Mouse (Mus musculus): ENCODE measurements around the gene Pcp2.
A peak's percentile ranks its signal among the peaks of the same experiment; 100 is the strongest.

Pcp2 gene

GRCm38 (mm10) chr8:3625445-3625844, at the start of gene Pcp2:
Gene Pcp2 (minus strand): TSS chr8:3625545.
- no peak for DNase-seq (ENCODE audit: low spot score)

GRCm38 (mm10) chr8:3674671-3675070, 49.3 kb upstream of the Pcp2 start:
- DNase-seq (ENCODE audit: low spot score), result no peak

GRCm38 (mm10) chr8:3671980-3672491, 46.7 kb upstream of the Pcp2 start, which contains the start of gene Fcor:
Gene Fcor (minus strand): TSS chr8:3672362.
- peak; percentile 46 for DNase-seq (ENCODE audit: low spot score)

- DNase-seq (ENCODE audit: low spot score), result no peak
These were observed 45.0 kb upstream of the Pcp2 start for GRCm38 (mm10) chr8:3670388-3670787.

- DNase-seq (ENCODE audit: low spot score), result no peak
These were observed 40.2 kb upstream of the Pcp2 start, which contains the start of gene Mcemp1 for GRCm38 (mm10) chr8:3665507-3665906. Gene Mcemp1 (plus strand): TSS chr8:3665754.

- DNase-seq (ENCODE audit: low spot score), result no peak
These were observed 39.1 kb upstream of the Pcp2 start for GRCm38 (mm10) chr8:3664405-3664804.

GRCm38 (mm10) chr8:3660889-3661288, 35.5 kb upstream of the Pcp2 start:
- DNase-seq (ENCODE audit: low spot score), result no peak

GRCm38 (mm10) chr8:3656725-3657381, 31.5 kb upstream of the Pcp2 start:
- DNase-seq (ENCODE audit: low spot score), result no peak

- DNase-seq (ENCODE audit: low spot score), result no peak
These were observed 30.2 kb upstream of the Pcp2 start, which contains the start of gene Retn for GRCm38 (mm10) chr8:3655526-3655925. Gene Retn (plus strand): TSS chr8:3655770.

GRCm38 (mm10) chr8:3654726-3655508, 29.6 kb upstream of the Pcp2 start:
- DNase-seq (ENCODE audit: low spot score), result no peak

- DNase-seq (ENCODE audit: low spot score), result no peak
These were observed 27.5 kb upstream of the Pcp2 start for GRCm38 (mm10) chr8:3652845-3653244.

GRCm38 (mm10) chr8:3648990-3649389, 23.6 kb upstream of the Pcp2 start:
- no peak for DNase-seq (ENCODE audit: low spot score)

GRCm38 (mm10) chr8:3648268-3648667, 22.9 kb upstream of the Pcp2 start:
- DNase-seq (ENCODE audit: low spot score), result no peak

- no peak for DNase-seq (ENCODE audit: low spot score)
These were observed 22.2 kb upstream of the Pcp2 start for GRCm38 (mm10) chr8:3647561-3647960.

GRCm38 (mm10) chr8:3646824-3647531, 21.6 kb upstream of the Pcp2 start:
- no peak for DNase-seq (ENCODE audit: low spot score)

- DNase-seq (ENCODE audit: low spot score), result no peak
These were observed 20.5 kb upstream of the Pcp2 start for GRCm38 (mm10) chr8:3645804-3646203.

- DNase-seq (ENCODE audit: low spot score), result no peak
These were observed 6.1 kb upstream of the Pcp2 start for GRCm38 (mm10) chr8:3631478-3631875.

GRCm38 (mm10) chr8:3630647-3631477, 5.5 kb upstream of the Pcp2 start, which contains the start of gene Stxbp2:
Gene Stxbp2 (plus strand): TSS chr8:3630955.
- no peak for DNase-seq (ENCODE audit: low spot score)

- DNase-seq (ENCODE audit: low spot score), result no peak
These were observed 2.7 kb upstream of the Pcp2 start for GRCm38 (mm10) chr8:3628014-3628413.

- no peak for DNase-seq (ENCODE audit: low spot score)
These were observed 1.6 kb upstream of the Pcp2 start for GRCm38 (mm10) chr8:3626971-3627370.

GRCm38 (mm10) chr8:3622119-3622518, 3.2 kb downstream of the Pcp2 start:
- no peak for DNase-seq (ENCODE audit: low spot score)

Measured in urinary bladder, postnatal 10 days (tissue).